Mouse (Mus musculus): Measurements from ENCODE around the gene Tex10.
A peak's percentile ranks its signal among the peaks of the same experiment; 100 is the strongest.
"Not testable (repeated sequence)": the region's sequence is repeated elsewhere in the genome, so short reads cannot be mapped to it uniquely, and the experiment has no call there.

Gene Tex10

DNA sequence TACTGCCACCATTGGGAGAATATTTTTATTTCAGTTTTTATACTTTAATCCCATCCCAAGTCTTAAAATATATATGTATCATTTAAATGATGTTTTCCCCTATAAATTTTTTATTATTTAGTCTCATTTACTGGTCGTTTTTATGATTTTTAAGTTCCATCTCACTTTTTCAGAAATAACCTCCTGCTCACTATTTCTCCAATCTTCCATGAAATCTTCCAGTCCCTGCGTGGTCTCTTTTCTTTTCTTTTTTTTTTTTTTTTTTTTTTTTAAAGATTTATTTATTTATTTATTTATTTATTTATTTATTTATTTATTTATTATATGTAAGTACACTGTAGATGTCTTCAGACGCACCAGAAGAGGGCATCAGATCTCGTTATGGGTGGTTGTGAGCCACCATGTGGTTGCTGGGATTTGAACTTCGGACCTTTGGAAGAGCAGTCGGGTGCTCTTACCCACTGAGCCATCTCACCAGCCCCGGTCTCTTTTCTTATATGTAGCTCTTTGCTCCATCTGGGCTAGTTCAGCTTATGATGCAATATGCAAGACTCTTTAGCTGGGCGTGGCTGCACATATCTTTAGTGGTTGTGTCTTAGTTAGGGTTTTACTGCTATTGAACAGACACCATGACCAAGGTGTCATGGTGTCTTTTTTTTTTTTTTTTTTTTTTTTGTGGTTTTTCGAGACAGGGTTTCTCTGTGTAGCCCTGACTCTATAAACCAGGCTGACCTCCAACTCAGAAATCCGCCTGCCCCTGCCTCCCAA lies 67.4 kb downstream of the Tex10 start:
- not testable (repeated sequence) for DNase-seq (ENCODE audit: low spot score in 2 of 2)

DNA sequence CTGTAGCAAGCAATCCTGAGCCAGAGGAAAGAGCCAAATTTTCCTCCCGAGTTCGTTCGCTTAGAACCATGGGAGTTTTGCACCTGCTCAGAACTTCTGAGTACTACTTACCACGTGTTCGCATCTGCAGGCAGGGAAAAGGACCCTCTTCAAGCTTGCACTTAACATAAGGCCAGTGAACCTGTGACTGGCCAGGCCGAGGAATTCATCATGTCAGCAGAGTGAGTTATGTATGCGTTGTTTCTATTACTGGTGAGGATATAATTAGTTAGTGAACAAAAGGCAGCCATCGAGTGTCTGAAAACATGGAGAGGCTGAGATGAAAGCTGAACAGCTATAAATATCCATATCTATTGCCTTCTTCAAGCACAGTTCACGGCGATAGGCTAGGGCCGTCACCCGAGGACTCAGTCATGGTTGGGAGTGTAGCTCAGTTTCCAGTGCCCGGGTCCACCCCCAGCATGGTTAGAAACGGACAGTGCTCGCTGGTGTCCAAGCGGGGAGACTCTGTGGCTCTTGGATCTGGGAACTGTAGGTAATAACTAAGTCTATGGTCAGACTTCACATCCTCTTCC lies 70.1 kb downstream of the Tex10 start:
- DNase-seq (ENCODE audit: low spot score in 2 of 2), result no peak

DNA sequence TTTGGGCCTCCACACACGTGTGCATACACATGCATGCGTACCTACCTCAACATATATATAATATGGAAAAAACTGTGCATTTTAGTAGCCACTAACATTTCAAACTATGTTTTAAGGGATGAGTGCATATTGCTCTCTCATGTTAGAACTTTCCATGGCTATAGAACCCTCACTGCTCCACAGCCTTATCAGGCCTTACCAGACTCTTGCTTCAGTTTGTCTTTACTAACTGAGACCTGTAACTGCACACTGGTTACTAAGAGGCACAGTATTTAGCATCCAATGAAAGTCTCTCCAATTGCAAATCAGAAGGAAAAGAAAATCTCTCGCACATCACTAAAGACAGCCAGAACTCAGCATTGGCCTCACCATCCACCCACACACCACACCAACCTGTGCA lies 76.3 kb downstream of the Tex10 start:
- no peak for DNase-seq (ENCODE audit: low spot score in 2 of 2)

DNA sequence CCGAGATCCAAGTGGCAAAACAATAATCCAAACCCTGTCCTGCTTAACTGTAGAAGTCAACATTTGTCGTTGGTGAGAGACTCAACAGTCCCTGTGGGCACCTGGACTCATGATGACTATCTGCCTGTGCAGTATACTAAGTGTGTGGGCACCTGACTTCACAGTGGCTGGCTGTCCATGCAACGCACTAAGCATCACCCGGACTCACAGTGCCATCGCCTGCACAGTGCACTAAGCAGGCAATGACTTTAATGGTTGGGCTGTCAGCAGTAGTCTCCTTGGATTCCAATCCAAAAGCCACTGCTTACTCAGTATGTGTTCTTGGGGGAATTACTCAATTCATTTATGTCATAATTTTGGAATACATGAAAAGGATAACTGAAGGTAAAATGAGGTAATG lies 90.8 kb downstream of the Tex10 start:
- no peak for DNase-seq (ENCODE audit: low spot score in 2 of 2)

DNA sequence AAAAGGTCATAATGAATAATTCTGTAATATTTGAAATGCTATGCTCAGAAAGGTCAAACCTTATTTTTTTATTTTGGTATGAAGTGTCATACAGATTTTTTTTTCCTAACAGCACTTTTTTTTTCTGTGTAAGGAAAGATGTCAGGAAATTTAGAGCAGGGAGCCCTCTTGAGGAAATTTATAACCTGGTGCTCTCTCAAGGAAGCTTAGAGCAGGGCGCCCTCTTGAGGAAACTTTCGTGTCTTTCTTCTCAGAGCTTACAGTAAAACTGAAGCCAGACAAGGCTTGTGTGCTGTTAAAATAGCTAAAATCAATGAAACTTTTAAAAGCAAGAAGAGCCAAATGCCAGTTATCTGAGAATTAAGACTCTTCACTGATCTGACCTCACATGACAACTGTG lies 92.3 kb downstream of the Tex10 start:
- DNase-seq (ENCODE audit: low spot score in 2 of 2), result peak; percentile 15 to 44
